Mouse (Mus musculus) brain, embryonic 14.5 days (tissue): ENCODE results near the gene Boc.

Experiments
- CTCF ChIP-seq: fragments of 200-500 bp; IDR thresholded peaks from 2 replicates; pipeline ENCODE4 v1.5.1; 2012; ENCODE audit warnings: inconsistent platforms, mild to moderate bottlenecking, moderate library complexity, borderline replicate concordance; ENCODE audit not compliant: insufficient read depth, insufficient read length; ENCODE audit errors: extremely low read depth
- POLR2A ChIP-seq: fragments of 200-500 bp; IDR thresholded peaks from 2 replicates; pipeline ENCODE4 v1.6.1; 2012; ENCODE audit warnings: mild to moderate bottlenecking, inconsistent platforms, borderline replicate concordance; ENCODE audit not compliant: poor library complexity, insufficient read depth, insufficient read length, severe bottlenecking; ENCODE audit errors: extremely low read depth

DNA sequence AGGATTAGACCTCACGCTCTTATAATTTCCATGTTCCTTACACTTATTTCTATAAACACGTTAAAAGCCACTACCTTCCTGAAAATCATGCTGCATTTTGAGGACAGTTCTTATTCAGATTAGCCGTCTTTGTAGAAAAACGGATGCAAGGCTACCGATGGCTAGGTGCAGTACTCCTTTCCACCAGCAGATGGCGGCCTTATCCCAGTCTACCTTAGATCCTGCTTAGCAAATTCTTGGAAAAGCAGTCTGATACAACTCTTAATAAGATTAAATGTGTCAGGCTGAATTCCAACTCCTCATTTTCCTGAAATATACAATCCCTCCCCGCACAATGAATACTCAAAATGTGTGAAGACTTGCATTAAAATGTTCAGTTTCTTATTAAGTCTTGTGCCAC, 74.6 kb downstream of the Boc start:
- no peak for TF ChIP-seq POLR2A
- peak; percentile 93 for TF ChIP-seq CTCF
